Mouse (Mus musculus) C2C12 (cell line): ENCODE measurements around the gene Atp1a2. TPM values are rescaled to one million over a fixed set of nuclear protein-coding genes. Genes with fewer than 3 reads are reported as not detected.

Experiments
- H3K27me3 ChIP-seq: one replicate; pipeline ENCODE4 v1.6.1; 2011; ENCODE audit not compliant: control insufficient read depth, insufficient read depth, insufficient read length
- H3K36me3 ChIP-seq: one replicate; pipeline ENCODE4 v1.6.1; 2011; ENCODE audit not compliant: control insufficient read depth, insufficient read depth
- H3K4me3 ChIP-seq: one replicate; pipeline ENCODE4 v1.5.1; 2011; ENCODE audit warnings: mild to moderate bottlenecking, control low read depth; ENCODE audit not compliant: poor library complexity, insufficient read depth, severe bottlenecking
- H3K79me2 ChIP-seq: one replicate; pipeline ENCODE4 v1.6.1; 2011; ENCODE audit not compliant: control insufficient read depth, insufficient read depth
- H3K79me3 ChIP-seq: one replicate; pipeline ENCODE4 v1.6.1; 2011; ENCODE audit warnings: low read depth, control low read depth
- H3ac ChIP-seq: one replicate; pipeline ENCODE3; 2011; ENCODE audit warnings: low read depth; ENCODE audit not compliant: control insufficient read depth, insufficient read length
- CEBPB ChIP-seq: IDR thresholded peaks from one replicate; pipeline ENCODE4 v1.6.1; 2011; ENCODE audit warnings: low read depth, mild to moderate bottlenecking, control low read depth, moderate library complexity
- CTCF ChIP-seq: IDR thresholded peaks from one replicate; pipeline ENCODE4 v1.5.1; 2011; ENCODE audit not compliant: control insufficient read depth, insufficient read depth, insufficient read length
- FOSL1 ChIP-seq: IDR thresholded peaks from one replicate; pipeline ENCODE4 v1.8.0; 2011; ENCODE audit warnings: mild to moderate bottlenecking, low read length; ENCODE audit not compliant: poor library complexity, insufficient read depth, severe bottlenecking
- MAX ChIP-seq: IDR thresholded peaks from one replicate; pipeline ENCODE4 v1.6.1; 2011; ENCODE audit warnings: mild to moderate bottlenecking, control low read depth
- MYOD1 ChIP-seq: IDR thresholded peaks from one replicate; pipeline ENCODE4 v1.6.1; 2011; ENCODE audit warnings: low read depth; ENCODE audit not compliant: control insufficient read depth, insufficient read length
- MYOG ChIP-seq: IDR thresholded peaks from one replicate; pipeline ENCODE4 v1.6.1; 2011; ENCODE audit not compliant: control insufficient read depth, insufficient read length; ENCODE audit errors: extremely low read depth
- USF1 ChIP-seq: IDR thresholded peaks from one replicate; pipeline ENCODE4 v1.6.1; 2011; ENCODE audit warnings: low read depth, mild to moderate bottlenecking, control low read depth, moderate library complexity
- polyA plus RNA-seq: library from polyadenylated mRNA; unstranded; fragments of >200 nt; fragmentation: generic; extraction: Trizol; gene quantifications from one replicate; pipeline ENCODE4 v1.2.1, GENCODE M21; 2012; ENCODE audit warnings: missing spikeins

The Atp1a2 gene
- polyA plus RNA-seq, 1 experiment: 0.76 TPM

DNA sequence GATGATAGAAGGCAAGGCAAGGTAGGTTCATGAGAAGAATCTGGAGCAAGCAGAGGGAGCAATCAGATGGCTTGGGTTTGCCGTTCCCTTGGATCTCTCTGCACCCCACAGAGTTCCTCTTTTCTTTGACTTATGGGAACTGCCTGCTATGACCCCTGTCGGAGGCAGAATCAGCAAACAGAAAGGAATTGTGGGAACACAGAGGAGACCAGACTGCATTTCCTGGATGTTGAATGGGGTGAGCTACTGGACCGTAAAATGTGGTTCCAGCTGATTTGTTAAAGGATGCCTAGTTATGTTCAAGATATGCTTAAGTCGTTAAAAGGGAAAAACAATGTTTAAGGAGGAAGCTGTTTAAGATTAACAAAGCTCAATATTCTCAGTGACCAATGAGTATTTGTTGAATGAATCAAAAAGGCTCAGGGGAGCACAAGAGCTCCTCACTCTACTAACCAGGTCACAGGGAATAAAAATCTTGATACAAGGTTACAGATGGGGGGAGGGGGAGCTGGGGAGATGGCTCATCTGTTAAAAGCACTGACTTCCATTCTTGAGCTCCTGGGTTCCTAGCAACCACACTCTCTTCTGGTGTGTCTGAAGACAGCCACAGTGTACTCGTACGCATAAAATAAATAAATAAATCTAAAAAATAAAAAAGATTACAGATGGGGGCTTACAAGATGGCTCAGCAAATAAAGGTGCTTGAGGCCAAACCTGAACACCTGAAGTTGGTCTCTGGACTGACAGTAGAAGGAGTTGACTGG is 56.7 kb downstream of the Atp1a2 start:
- Histone ChIP-seq H3K79me3 (no peaks in the 10 kb centered on the region), H3ac (no peak overlapping the region), H3K79me2 (no peaks in the 10 kb centered on the region), H3K27me3 (peaks cover under 1% of the 10 kb centered on the region), H3K4me3 (no peak overlapping the region), H3K36me3 (no peaks in the 10 kb centered on the region)
- no peak for TF ChIP-seq FOSL1
- TF ChIP-seq CEBPB: no peak
- no peak for TF ChIP-seq USF1
- TF ChIP-seq MYOD1: no peak
- TF ChIP-seq CTCF: no peak
- TF ChIP-seq MAX: no peak
- no peak for TF ChIP-seq MYOG

- TF ChIP-seq CEBPB (no peak), MYOD1 (no peak), CTCF (no peak), USF1 (no peak), MYOG (no peak), MAX (no peak), FOSL1 (no peak)
- H3K79me3 ChIP-seq: no peaks in the 10 kb centered on the region
- H3K79me2 ChIP-seq: no peaks in the 10 kb centered on the region
- H3ac ChIP-seq: no peak overlapping the region
- H3K4me3 ChIP-seq: no peak overlapping the region
- no peaks in the 10 kb centered on the region for H3K27me3 ChIP-seq
- no peaks in the 10 kb centered on the region for H3K36me3 ChIP-seq
Measured at GRCm38 (mm10) chr1:172229215-172229614, 68.6 kb downstream of the Atp1a2 start.

DNA sequence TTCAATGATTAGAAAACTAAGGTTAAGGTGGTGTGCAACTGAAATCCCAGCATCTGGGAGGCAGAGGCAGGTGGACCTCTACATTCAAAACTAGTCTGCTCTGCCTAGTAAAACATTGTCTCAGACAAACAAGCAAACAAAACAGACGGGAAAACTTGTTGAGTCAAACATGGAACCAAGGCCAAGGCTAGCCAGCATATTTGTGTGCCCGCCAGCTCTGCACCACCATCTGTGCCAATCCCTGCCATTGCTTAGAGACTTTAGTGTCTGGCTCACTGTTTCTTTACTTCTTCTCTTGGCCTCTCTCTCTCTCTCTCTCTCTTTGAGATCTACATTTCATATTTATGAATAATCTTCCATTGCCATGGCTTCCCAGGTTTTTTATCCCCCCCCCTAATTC is 69.7 kb downstream of the Atp1a2 start:
- Histone ChIP-seq H3ac (no peak overlapping the region), H3K79me2 (no peaks in the 10 kb centered on the region), H3K79me3 (no peaks in the 10 kb centered on the region), H3K27me3 (no peaks in the 10 kb centered on the region), H3K4me3 (no peak overlapping the region), H3K36me3 (no peaks in the 10 kb centered on the region)
- TF ChIP-seq USF1: no peak
- TF ChIP-seq MAX: no peak
- no peak for TF ChIP-seq CTCF
- no peak for TF ChIP-seq CEBPB
- TF ChIP-seq MYOG: no peak
- no peak for TF ChIP-seq FOSL1
- no peak for TF ChIP-seq MYOD1

Other genes with a start within 250 kb of the Atp1a2 start
- gene Nhlh1, start 240.5 kb downstream of the Atp1a2 start, polyA plus RNA-seq: not detected
- 113 TPM for gene Copa, start 215.5 kb downstream of the Atp1a2 start, polyA plus RNA-seq
- 40.8 TPM for gene Ncstn, start 215.3 kb downstream of the Atp1a2 start, polyA plus RNA-seq
- gene Pex19, start 171.3 kb downstream of the Atp1a2 start, polyA plus RNA-seq: 79.6 TPM
- 37.6 TPM for gene Dcaf8, start 150.0 kb downstream of the Atp1a2 start, polyA plus RNA-seq
- 125 TPM for gene Pea15a, start 91.3 kb downstream of the Atp1a2 start, polyA plus RNA-seq
- 0.12 TPM for gene Casq1, start 78.2 kb downstream of the Atp1a2 start, polyA plus RNA-seq
- gene Atp1a4, start 39.6 kb downstream of the Atp1a2 start, polyA plus RNA-seq: not detected
- gene Igsf8, start 36.4 kb downstream of the Atp1a2 start, polyA plus RNA-seq: 95.3 TPM
- 0.06 TPM for gene Kcnj9, start 31.3 kb upstream of the Atp1a2 start, polyA plus RNA-seq
- gene Kcnj10, start 43.1 kb upstream of the Atp1a2 start, polyA plus RNA-seq: not detected
- gene Pigm, start 78.5 kb upstream of the Atp1a2 start, polyA plus RNA-seq: 3.8 TPM
- 0.19 TPM for gene Slamf9, start 177.3 kb upstream of the Atp1a2 start, polyA plus RNA-seq
- gene Igsf9, start 183.7 kb upstream of the Atp1a2 start, polyA plus RNA-seq: 4.1 TPM
- gene Tagln2, start 202.0 kb upstream of the Atp1a2 start, polyA plus RNA-seq: 771 TPM
- not detected for gene Cfap45, start 222.7 kb upstream of the Atp1a2 start, polyA plus RNA-seq